In the genomic region with DNA sequence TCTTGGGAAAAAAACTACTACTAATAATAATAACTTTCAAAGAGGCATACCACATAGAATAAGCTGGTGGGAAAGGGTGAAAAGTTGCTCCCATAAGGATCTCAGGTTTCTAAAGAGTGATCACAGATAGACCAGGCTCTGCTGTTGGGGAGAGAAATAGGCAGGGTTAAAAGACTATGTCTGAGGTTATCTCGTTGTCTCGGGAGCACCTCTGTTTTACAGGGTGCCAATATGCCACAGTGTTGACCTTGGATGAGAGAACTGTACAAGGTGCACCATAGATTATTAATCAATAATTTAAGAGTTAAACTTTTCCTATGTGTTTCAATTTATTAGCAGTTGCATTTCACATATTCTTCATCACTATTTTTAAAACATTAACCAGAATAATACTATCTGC, we compare ENCODE assay signal across 23 mouse cellular contexts. TPM values are rescaled to one million over a fixed set of nuclear protein-coding genes. Genes with fewer than 3 reads are reported as not detected.
"Had no signal": no experiment of that assay in that cellular context is flagged by ENCODE, and none has a peak within 500 bp of the region (broad histone marks: within the 10 kb centered on the region; RNA-seq: fewer than 3 reads in every experiment).

No protein-coding gene starts in this region.

- H3K4me2 ChIP-seq: heart, embryonic 11.5 days; heart, embryonic 13.5 days; heart, embryonic 15.5 days; hindbrain, embryonic 13.5 days; hindbrain, embryonic 15.5 days; limb, embryonic 12.5 days had no signal

- ATAC-seq: hindbrain, postnatal 0 days had no signal

- DNase-seq: gastrocnemius, adult 2 months; gastrocnemius, postnatal 14 days; gastrocnemius, postnatal 36 days; heart, adult 11 months; heart, adult 2 months; heart, postnatal 14 days; heart, postnatal 36 days; kidney, adult 11 months; kidney, adult 2 months; kidney, postnatal 10 days; kidney, postnatal 25 days; kidney, postnatal 4 days had no signal

- H3K27me3 ChIP-seq: hindbrain, embryonic 15.5 days; limb, embryonic 12.5 days had no signal

- H3K9ac ChIP-seq: heart, embryonic 13.5 days; heart, embryonic 15.5 days; hindbrain, embryonic 13.5 days; hindbrain, embryonic 15.5 days; limb, embryonic 12.5 days had no signal

- H3K27ac ChIP-seq: gastrocnemius, adult 2 months; heart, adult 2 months; heart, embryonic 13.5 days; heart, embryonic 15.5 days; hindbrain, embryonic 13.5 days; hindbrain, embryonic 15.5 days; hindbrain, postnatal 0 days; layer of hippocampus, adult 2 months; left cerebral cortex, adult 2 months; limb, embryonic 10.5 days; limb, embryonic 12.5 days had no signal

- H3K4me1 ChIP-seq: heart, embryonic 15.5 days; hindbrain, embryonic 13.5 days; hindbrain, embryonic 15.5 days; limb, embryonic 10.5 days; limb, embryonic 12.5 days had no signal

- H3K4me3 ChIP-seq: gastrocnemius, adult 2 months; heart, adult 2 months; heart, embryonic 13.5 days; heart, embryonic 15.5 days; hindbrain, embryonic 13.5 days; hindbrain, embryonic 15.5 days; layer of hippocampus, adult 2 months; left cerebral cortex, adult 2 months; limb, embryonic 10.5 days; limb, embryonic 12.5 days had no signal

- H3K9me3 ChIP-seq: heart, embryonic 13.5 days; heart, embryonic 15.5 days; hindbrain, embryonic 13.5 days; hindbrain, embryonic 15.5 days; limb, embryonic 10.5 days; limb, embryonic 12.5 days had no signal

- H3K36me3 ChIP-seq: heart, embryonic 13.5 days; heart, embryonic 15.5 days; hindbrain, embryonic 13.5 days; hindbrain, embryonic 15.5 days; limb, embryonic 10.5 days; limb, embryonic 12.5 days had no signal

RNA-seq across cellular contexts. Expression of gene Ebf4, which starts 33.1 kb away (rescaled TPM):
- total RNA-seq: hematopoietic stem cell, adult 5-6 weeks had no signal
